In the genomic region with DNA sequence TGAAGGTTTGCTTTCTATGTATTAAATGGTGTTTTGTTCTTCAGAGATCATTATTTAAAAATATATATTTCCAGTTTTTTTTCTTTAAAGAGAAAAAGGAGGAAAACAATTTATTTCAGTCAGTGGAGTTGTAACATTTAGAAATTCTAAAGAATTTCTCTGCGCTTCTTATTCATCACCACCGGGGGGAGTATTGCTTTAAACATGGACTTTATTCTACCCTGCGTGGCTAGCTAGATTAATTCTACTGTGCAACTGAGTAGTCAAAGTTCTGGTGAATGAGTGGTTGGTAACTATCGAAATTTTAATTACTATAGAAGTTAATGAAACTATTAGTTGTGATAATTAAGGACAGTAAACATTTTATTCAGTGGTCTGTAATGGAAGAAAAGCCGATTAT, we compare ENCODE assay signal across 11 mouse cellular contexts. TPM values are rescaled to one million over a fixed set of nuclear protein-coding genes. Genes with fewer than 3 reads are reported as not detected.
DNase-seq lines count a peak whose midpoint lies in the region; ATAC-seq and TF ChIP-seq lines count a peak whose summit lies in the region.
"Had no signal": no experiment of that assay in that cellular context is flagged by ENCODE, and none has a peak within 500 bp of the region (broad histone marks: within the 10 kb centered on the region; RNA-seq: fewer than 3 reads in every experiment).

No protein-coding gene starts in this region.

- DNase-seq in heart, postnatal 0 days (ENCODE audit: low spot score), result peak; percentile 26
- peak; percentile 14 for DNase-seq in thymus, postnatal 0 days (ENCODE audit: low spot score)
- DNase-seq in thymus, postnatal 10 days (ENCODE audit: low spot score in 2 of 2), result no peak
- DNase-seq in stomach, postnatal 0 days (ENCODE audit: low spot score), result no peak
- no peak for DNase-seq in testis, postnatal 10 days (ENCODE audit: low spot score)
- DNase-seq: right cerebral cortex, adult 18-20 months; thymus, adult 2 months had no signal

- no peak overlapping the region for H3K27ac ChIP-seq in heart, postnatal 0 days (ENCODE audit: low read depth)
- no peak overlapping the region for H3K27ac ChIP-seq in heart, embryonic 11.5 days (ENCODE audit: low read depth, low read length)
- no peak overlapping the region for H3K27ac ChIP-seq in forebrain, embryonic 15.5 days (replicated peaks)
- no peak overlapping the region for H3K27ac ChIP-seq in stomach, postnatal 0 days (replicated peaks)
- H3K27ac ChIP-seq: macrophage had no signal

- no peak overlapping the region for H3K4me2 ChIP-seq in heart, postnatal 0 days (ENCODE audit: low read depth, low read length)
- no peak overlapping the region for H3K4me2 ChIP-seq in heart, embryonic 11.5 days
- no peak overlapping the region for H3K4me2 ChIP-seq in forebrain, embryonic 15.5 days (replicated peaks)
- H3K4me2 ChIP-seq in stomach, postnatal 0 days (replicated peaks; ENCODE audit: low read depth), result no peak overlapping the region

- no peak for TF ChIP-seq EP300 in heart, postnatal 0 days (IDR thresholded peaks at IDR 0.05; ENCODE audit: low read depth)
- TF ChIP-seq EP300 in stomach, postnatal 0 days (optimal IDR thresholded peaks at IDR 0.05), result no peak

- no peaks in the 10 kb centered on the region for H3K4me1 ChIP-seq in heart, postnatal 0 days (ENCODE audit: control insufficient read depth, insufficient read depth)
- no peaks in the 10 kb centered on the region for H3K4me1 ChIP-seq in heart, embryonic 11.5 days (ENCODE audit: control insufficient read depth, insufficient read depth, low read length)
- no peaks in the 10 kb centered on the region for H3K4me1 ChIP-seq in forebrain, embryonic 15.5 days
- no peaks in the 10 kb centered on the region for H3K4me1 ChIP-seq in stomach, postnatal 0 days (replicated peaks; ENCODE audit: control insufficient read depth, insufficient read depth)

- ATAC-seq in heart, postnatal 0 days (ENCODE audit: insufficient read depth, low read depth), result no peak
- ATAC-seq in heart, embryonic 11.5 days (replicated peaks; ENCODE audit: insufficient number of reproducible peaks, low FRiP score, low TSS enrichment), result no peak
- ATAC-seq in forebrain, embryonic 15.5 days (replicated peaks), result peak; percentile 55; the same call in 1 of the 2 replicates
- no peak for ATAC-seq in stomach, postnatal 0 days (ENCODE audit: low FRiP score, low TSS enrichment)
- no peak for ATAC-seq in cerebellum, adult (ENCODE audit: insufficient number of reproducible peaks, low FRiP score, low TSS enrichment)

- H3K4me3 ChIP-seq in heart, postnatal 0 days (ENCODE audit: low read depth, low read length), result no peak overlapping the region
- H3K4me3 ChIP-seq in heart, embryonic 11.5 days (ENCODE audit: low read depth, low read length), result no peak overlapping the region
- no peak overlapping the region for H3K4me3 ChIP-seq in forebrain, embryonic 15.5 days
- H3K4me3 ChIP-seq in stomach, postnatal 0 days (ENCODE audit: low read depth, low read length), result no peak overlapping the region

- no peaks in the 10 kb centered on the region for H3K27me3 ChIP-seq in heart, postnatal 0 days (ENCODE audit: control insufficient read depth, insufficient read depth, low read length)
- H3K27me3 ChIP-seq in heart, embryonic 11.5 days (ENCODE audit: control insufficient read depth, insufficient read depth, low read length), result no peaks in the 10 kb centered on the region
- no peaks in the 10 kb centered on the region for H3K27me3 ChIP-seq in forebrain, embryonic 15.5 days
- no peaks in the 10 kb centered on the region for H3K27me3 ChIP-seq in stomach, postnatal 0 days (ENCODE audit: control insufficient read depth, insufficient read depth, low read length)

- H3K36me3 ChIP-seq in heart, postnatal 0 days (replicated peaks; ENCODE audit: control insufficient read depth, insufficient read depth, low read length), result no peaks in the 10 kb centered on the region
- no peaks in the 10 kb centered on the region for H3K36me3 ChIP-seq in heart, embryonic 11.5 days (ENCODE audit: control insufficient read depth, insufficient read depth, low read length)
- H3K36me3 ChIP-seq in forebrain, embryonic 15.5 days, result no peaks in the 10 kb centered on the region
- no peaks in the 10 kb centered on the region for H3K36me3 ChIP-seq in stomach, postnatal 0 days (ENCODE audit: control insufficient read depth, insufficient read depth, low read length)

- WGBS in heart, postnatal 0 days, result 23% methylated on average over 5 of the region's 5 CpGs
- 27% methylated on average over 5 of the region's 5 CpGs for WGBS in heart, embryonic 11.5 days (ENCODE audit: insufficient replicate concordance)
- WGBS in forebrain, embryonic 15.5 days, result 23% methylated on average over 5 of the region's 5 CpGs
- WGBS in stomach, postnatal 0 days, result 20% methylated on average over 5 of the region's 5 CpGs

- H3K9ac ChIP-seq in heart, postnatal 0 days (replicated peaks; ENCODE audit: low read depth, low read length), result no peak overlapping the region
- H3K9ac ChIP-seq in heart, embryonic 11.5 days (ENCODE audit: low read depth, low read length), result no peak overlapping the region
- no peak overlapping the region for H3K9ac ChIP-seq in forebrain, embryonic 15.5 days (replicated peaks)
- no peak overlapping the region for H3K9ac ChIP-seq in stomach, postnatal 0 days (ENCODE audit: low read length)

- no peaks in the 10 kb centered on the region for H3K9me3 ChIP-seq in heart, postnatal 0 days (replicated peaks; ENCODE audit: control insufficient read depth, low read length)
- no peaks in the 10 kb centered on the region for H3K9me3 ChIP-seq in heart, embryonic 11.5 days (replicated peaks; ENCODE audit: control insufficient read depth, low read length)
- no peaks in the 10 kb centered on the region for H3K9me3 ChIP-seq in forebrain, embryonic 15.5 days
- no peaks in the 10 kb centered on the region for H3K9me3 ChIP-seq in stomach, postnatal 0 days (ENCODE audit: control insufficient read depth, low read length)

- peak; percentile 48 for TF ChIP-seq CTCF in heart, postnatal 0 days (IDR thresholded peaks at IDR 0.05; ENCODE audit: low read depth)
- peak; percentile 74 for TF ChIP-seq CTCF in stomach, postnatal 0 days (IDR thresholded peaks at IDR 0.05; ENCODE audit: low read depth)

RNA-seq across cellular contexts. Expression of a gene that starts 51.5 kb away (rescaled TPM):
- total RNA-seq in heart, postnatal 0 days (2014; rRNA removed; ENCODE audit: low replicate concordance), result 7.5 and 24.0 TPM in 2 replicates
- polyA plus RNA-seq in heart, postnatal 0 days (2015; fragmentation: Nextera tagmentation; extraction: Ambion mirVana), result 31.1 and 33.6 TPM in 2 replicates
- polyA plus RNA-seq in heart, embryonic 11.5 days (2014; fragmentation: Nextera tagmentation; extraction: Ambion mirVana), result 31.4 and 36.6 TPM in 2 replicates
- 105 and 116 TPM in 2 replicates for polyA plus RNA-seq in thymus, postnatal 0 days (2015; fragmentation: Nextera tagmentation; extraction: Ambion mirVana)
- 48.2 and 50.6 TPM in 2 replicates for polyA plus RNA-seq in forebrain, embryonic 15.5 days (2015; fragmentation: Nextera tagmentation; extraction: Ambion mirVana)
- polyA plus RNA-seq in stomach, postnatal 0 days (2015; fragmentation: Nextera tagmentation; extraction: Ambion mirVana), result 40.9 and 44.9 TPM in 2 replicates

Comparison
In these comparisons a context has a peak if more than half of its experiments do, and no peak if none do; other contexts are left out.
1. DNase-seq: peak in heart, postnatal 0 days (single experiment) and thymus, postnatal 0 days (single experiment); none in thymus, postnatal 10 days (0 of 2), stomach, postnatal 0 days (single experiment) and testis, postnatal 10 days (single experiment).